Mouse (Mus musculus): ENCODE measurements around the gene Slc48a1. TPM values are rescaled to one million over a fixed set of nuclear protein-coding genes. Genes with fewer than 3 reads are reported as not detected.

Gene Slc48a1
- 31.6 and 72.2 TPM in 2 replicates for polyA plus RNA-seq (2012; ENCODE audit: low replicate concordance)

GRCm38 (mm10) chr15:97778311-97779098, at the start of gene Slc48a1:
Slc48a1 (plus strand) TSS chr15:97778520.

GRCm38 (mm10) chr15:97731111-97731510, 47.2 kb upstream of the Slc48a1 start, which contains the start of gene Endou:
Endou (minus strand) TSS chr15:97731339.

GRCm38 (mm10) chr15:97767280-97768186, 10.8 kb upstream of the Slc48a1 start, which contains the start of gene Rapgef3:
Rapgef3 (minus strand) TSS chr15:97767972.

Other genes with a start within 250 kb of the Slc48a1 start
- gene Rpap3, start 72.7 kb upstream of the Slc48a1 start, polyA plus RNA-seq (2012; ENCODE audit: low replicate concordance): 6.2 and 8.8 TPM in 2 replicates
- gene Endou, start 47.2 kb upstream of the Slc48a1 start, polyA plus RNA-seq (2012; ENCODE audit: low replicate concordance): 3.1 and 3.3 TPM in 2 replicates
- 4.1 and 4.6 TPM in 2 replicates for gene Rapgef3, start 10.5 kb upstream of the Slc48a1 start, polyA plus RNA-seq (2012; ENCODE audit: low replicate concordance)
- 195 and 559 TPM in 2 replicates for gene Hdac7, start 66.0 kb downstream of the Slc48a1 start, polyA plus RNA-seq (2012; ENCODE audit: low replicate concordance)
- gene Vdr, start 132.1 kb downstream of the Slc48a1 start, polyA plus RNA-seq (2012; ENCODE audit: low replicate concordance): 0.25 TPM in 2 replicates
- 10.3 and 20.9 TPM in 2 replicates for gene Tmem106c, start 185.7 kb downstream of the Slc48a1 start, polyA plus RNA-seq (2012; ENCODE audit: low replicate concordance)
- 0.08 and 0.13 TPM in 2 replicates for gene Col2a1, start 226.2 kb downstream of the Slc48a1 start, polyA plus RNA-seq (2012; ENCODE audit: low replicate concordance)